Mouse (Mus musculus) ES-Bruce4 (cell line): ENCODE results near the gene Mfsd6l.

ENCODE experiments used
- CTCF ChIP-seq: IDR thresholded peaks from one replicate; pipeline ENCODE4 v1.8.1; 2011; ENCODE audit warnings: low read depth, low read length
- POLR2A ChIP-seq: IDR thresholded peaks from one replicate; pipeline ENCODE4 v1.8.1; 2011; ENCODE audit warnings: low read length; ENCODE audit not compliant: insufficient read depth

- no peak for TF ChIP-seq CTCF
- TF ChIP-seq POLR2A, result no peak
Measured at GRCm38 (mm10) chr11:68577076-68577475, 21.1 kb downstream of the Mfsd6l start.
